Mouse (Mus musculus): ENCODE measurements around the gene C4b. TPM values are rescaled to one million over a fixed set of nuclear protein-coding genes. Genes with fewer than 3 reads are reported as not detected.

Gene C4b
- total RNA-seq, 2 experiments from 2014 or later: 0.38 TPM; not detected in 1

Other genes starting within 250 kb of the C4b start
- gene Btnl6, start 226.5 kb downstream of the C4b start, total RNA-seq (2015; ENCODE audit: low replicate concordance): not detected in 2 replicates
- gene Btnl6, start 226.5 kb downstream of the C4b start, total RNA-seq (2017; ENCODE audit: low replicate concordance): 0.77 TPM in 1 of 2 replicates, not detected in the other
- not detected in 2 replicates for gene Notch4, start 179.6 kb downstream of the C4b start, total RNA-seq (2015; ENCODE audit: low replicate concordance)
- gene Notch4, start 179.6 kb downstream of the C4b start, total RNA-seq (2017; ENCODE audit: low replicate concordance): not detected in 2 replicates
- 69.6 and 82.3 TPM in 2 replicates for gene Gpsm3, start 154.1 kb downstream of the C4b start, total RNA-seq (2015; ENCODE audit: low replicate concordance)
- gene Gpsm3, start 154.1 kb downstream of the C4b start, total RNA-seq (2017; ENCODE audit: low replicate concordance): 11.6 and 21.3 TPM in 2 replicates
- gene Pbx2, start 152.6 kb downstream of the C4b start, total RNA-seq (2015; ENCODE audit: low replicate concordance): 8.4 and 10.4 TPM in 2 replicates
- gene Pbx2, start 152.6 kb downstream of the C4b start, total RNA-seq (2017; ENCODE audit: low replicate concordance): 5.5 and 5.9 TPM in 2 replicates
- 0.84 TPM in 1 of 2 replicates, not detected in the other for gene Ager, start 146.0 kb downstream of the C4b start, total RNA-seq (2015; ENCODE audit: low replicate concordance)
- gene Ager, start 146.0 kb downstream of the C4b start, total RNA-seq (2017; ENCODE audit: low replicate concordance): 0.26 and 1.7 TPM in 2 replicates
- gene Rnf5, start 140.2 kb downstream of the C4b start, total RNA-seq (2015; ENCODE audit: low replicate concordance): 22.2 and 30.2 TPM in 2 replicates
- gene Rnf5, start 140.2 kb downstream of the C4b start, total RNA-seq (2017; ENCODE audit: low replicate concordance): 4.1 and 6.1 TPM in 2 replicates
- gene Agpat1, start 139.6 kb downstream of the C4b start, total RNA-seq (2015; ENCODE audit: low replicate concordance): 9.6 and 16.5 TPM in 2 replicates
- gene Agpat1, start 139.6 kb downstream of the C4b start, total RNA-seq (2017; ENCODE audit: low replicate concordance): 8.2 and 12.4 TPM in 2 replicates
- 2.3 TPM in 1 of 2 replicates, not detected in the other for gene Egfl8, start 127.9 kb downstream of the C4b start, total RNA-seq (2015; ENCODE audit: low replicate concordance)
- 0.34 TPM in 1 of 2 replicates, not detected in the other for gene Egfl8, start 127.9 kb downstream of the C4b start, total RNA-seq (2017; ENCODE audit: low replicate concordance)
- gene Ppt2, start 115.4 kb downstream of the C4b start, total RNA-seq (2015; ENCODE audit: low replicate concordance): 13.6 and 21.3 TPM in 2 replicates
- gene Ppt2, start 115.4 kb downstream of the C4b start, total RNA-seq (2017; ENCODE audit: low replicate concordance): 2.9 and 3.3 TPM in 2 replicates
- not detected in 2 replicates for gene Prrt1, start 114.3 kb downstream of the C4b start, total RNA-seq (2015; ENCODE audit: low replicate concordance)
- gene Prrt1, start 114.3 kb downstream of the C4b start, total RNA-seq (2017; ENCODE audit: low replicate concordance): not detected in 2 replicates
- not detected in 2 replicates for gene Fkbpl, start 99.1 kb downstream of the C4b start, total RNA-seq (2015; ENCODE audit: low replicate concordance)
- 0.42 and 3.9 TPM in 2 replicates for gene Fkbpl, start 99.1 kb downstream of the C4b start, total RNA-seq (2017; ENCODE audit: low replicate concordance)
- gene Atf6b, start 96.7 kb downstream of the C4b start, total RNA-seq (2015; ENCODE audit: low replicate concordance): 4.2 and 6.9 TPM in 2 replicates
- 4.0 and 6.1 TPM in 2 replicates for gene Atf6b, start 96.7 kb downstream of the C4b start, total RNA-seq (2017; ENCODE audit: low replicate concordance)
- not detected in 2 replicates for gene Tnxb, start 73.3 kb downstream of the C4b start, total RNA-seq (2015; ENCODE audit: low replicate concordance)
- gene Tnxb, start 73.3 kb downstream of the C4b start, total RNA-seq (2017; ENCODE audit: low replicate concordance): not detected in 2 replicates
- gene Cyp21a1, start 60.7 kb upstream of the C4b start, total RNA-seq (2015; ENCODE audit: low replicate concordance): not detected in 2 replicates
- gene Cyp21a1, start 60.7 kb upstream of the C4b start, total RNA-seq (2017; ENCODE audit: low replicate concordance): not detected in 2 replicates
- 8.3 and 8.6 TPM in 2 replicates for gene Stk19, start 93.1 kb upstream of the C4b start, total RNA-seq (2015; ENCODE audit: low replicate concordance)
- gene Stk19, start 93.1 kb upstream of the C4b start, total RNA-seq (2017; ENCODE audit: low replicate concordance): 5.9 TPM in 2 replicates
- 6.5 and 6.9 TPM in 2 replicates for gene Dxo, start 93.1 kb upstream of the C4b start, total RNA-seq (2015; ENCODE audit: low replicate concordance)
- gene Dxo, start 93.1 kb upstream of the C4b start, total RNA-seq (2017; ENCODE audit: low replicate concordance): 3.5 and 19.9 TPM in 2 replicates
- 4.8 and 9.8 TPM in 2 replicates for gene Skiv2l, start 106.3 kb upstream of the C4b start, total RNA-seq (2015; ENCODE audit: low replicate concordance)
- gene Skiv2l, start 106.3 kb upstream of the C4b start, total RNA-seq (2017; ENCODE audit: low replicate concordance): 16.0 and 20.4 TPM in 2 replicates
- gene Nelfe, start 106.5 kb upstream of the C4b start, total RNA-seq (2015; ENCODE audit: low replicate concordance): 23.0 and 30.0 TPM in 2 replicates
- 16.3 and 19.7 TPM in 2 replicates for gene Nelfe, start 106.5 kb upstream of the C4b start, total RNA-seq (2017; ENCODE audit: low replicate concordance)
- not detected in 2 replicates for gene Cfb, start 118.6 kb upstream of the C4b start, total RNA-seq (2015; ENCODE audit: low replicate concordance)
- 0.43 and 0.56 TPM in 2 replicates for gene Cfb, start 118.6 kb upstream of the C4b start, total RNA-seq (2017; ENCODE audit: low replicate concordance)
- gene Zbtb12, start 135.6 kb upstream of the C4b start, total RNA-seq (2015; ENCODE audit: low replicate concordance): 0.38 and 0.42 TPM in 2 replicates
- gene Zbtb12, start 135.6 kb upstream of the C4b start, total RNA-seq (2017; ENCODE audit: low replicate concordance): 0.98 TPM in 1 of 2 replicates, not detected in the other
- 1.5 TPM in 1 of 2 replicates, not detected in the other for gene Gm20547, start 138.2 kb upstream of the C4b start, total RNA-seq (2015; ENCODE audit: low replicate concordance)
- gene Gm20547, start 138.2 kb upstream of the C4b start, total RNA-seq (2017; ENCODE audit: low replicate concordance): not detected in 2 replicates
- 3.6 TPM in 1 of 2 replicates, not detected in the other for gene C2, start 154.4 kb upstream of the C4b start, total RNA-seq (2015; ENCODE audit: low replicate concordance)
- gene C2, start 154.4 kb upstream of the C4b start, total RNA-seq (2017; ENCODE audit: low replicate concordance): 0.98 TPM in 1 of 2 replicates, not detected in the other
- 18.8 and 19.9 TPM in 2 replicates for gene Ehmt2, start 154.6 kb upstream of the C4b start, total RNA-seq (2015; ENCODE audit: low replicate concordance)
- 18.8 and 22.0 TPM in 2 replicates for gene Ehmt2, start 154.6 kb upstream of the C4b start, total RNA-seq (2017; ENCODE audit: low replicate concordance)
- not detected in 2 replicates for gene Slc44a4, start 170.6 kb upstream of the C4b start, total RNA-seq (2015; ENCODE audit: low replicate concordance)
- not detected in 2 replicates for gene Slc44a4, start 170.6 kb upstream of the C4b start, total RNA-seq (2017; ENCODE audit: low replicate concordance)
- gene Neu1, start 187.4 kb upstream of the C4b start, total RNA-seq (2015; ENCODE audit: low replicate concordance): 12.3 and 12.9 TPM in 2 replicates
- gene Neu1, start 187.4 kb upstream of the C4b start, total RNA-seq (2017; ENCODE audit: low replicate concordance): 7.0 and 8.7 TPM in 2 replicates
- gene Hspa1b, start 215.4 kb upstream of the C4b start, total RNA-seq (2015; ENCODE audit: low replicate concordance): 4.0 and 7.3 TPM in 2 replicates
- 4.3 and 7.9 TPM in 2 replicates for gene Hspa1b, start 215.4 kb upstream of the C4b start, total RNA-seq (2017; ENCODE audit: low replicate concordance)
- gene Gm20481, start 226.0 kb upstream of the C4b start, total RNA-seq (2015; ENCODE audit: low replicate concordance): not detected in 2 replicates
- not detected in 2 replicates for gene Gm20481, start 226.0 kb upstream of the C4b start, total RNA-seq (2017; ENCODE audit: low replicate concordance)
- 1.5 and 2.9 TPM in 2 replicates for gene Hspa1a, start 228.3 kb upstream of the C4b start, total RNA-seq (2015; ENCODE audit: low replicate concordance)
- gene Hspa1a, start 228.3 kb upstream of the C4b start, total RNA-seq (2017; ENCODE audit: low replicate concordance): 5.0 and 5.4 TPM in 2 replicates
- gene Hspa1l, start 228.8 kb upstream of the C4b start, total RNA-seq (2015; ENCODE audit: low replicate concordance): not detected in 2 replicates
- gene Hspa1l, start 228.8 kb upstream of the C4b start, total RNA-seq (2017; ENCODE audit: low replicate concordance): not detected in 2 replicates
- gene Lsm2, start 238.0 kb upstream of the C4b start, total RNA-seq (2015; ENCODE audit: low replicate concordance): 46.8 and 50.3 TPM in 2 replicates
- 11.2 and 16.7 TPM in 2 replicates for gene Lsm2, start 238.0 kb upstream of the C4b start, total RNA-seq (2017; ENCODE audit: low replicate concordance)